Mouse (Mus musculus) hindbrain, embryonic 15.5 days (tissue): Measurements from ENCODE around the gene Gramd4. TPM values are rescaled to one million over a fixed set of nuclear protein-coding genes. Genes with fewer than 3 reads are reported as not detected.

ENCODE experiments used
- ATAC-seq: fragments of 200-750 bp; cut with Nextera tagmentation; 2 replicates; pipeline ENCODE4 v1.8.0; 2017; ENCODE audit warnings: low read depth, moderate number of reproducible peaks, moderate TSS enrichment; ENCODE audit not compliant: low FRiP score
- H3K27ac ChIP-seq: fragments of 300-500 bp; sonication (generic); replicated peaks from 2 replicates; pipeline ENCODE4 v1.5.1; 2015; ENCODE audit warnings: mild to moderate bottlenecking, inconsistent platforms
- H3K27me3 ChIP-seq: fragments of 300-500 bp; sonication (generic); 2 replicates; pipeline ENCODE4 v1.6.1; 2015; ENCODE audit warnings: control low read depth, inconsistent platforms
- H3K36me3 ChIP-seq: fragments of 300-500 bp; sonication (generic); 2 replicates; pipeline ENCODE4 v1.6.1; 2015; ENCODE audit warnings: control low read depth, inconsistent platforms
- H3K4me1 ChIP-seq: fragments of 300-500 bp; sonication (generic); replicated peaks from 2 replicates; pipeline ENCODE4 v1.6.1; 2015; ENCODE audit warnings: control low read depth, inconsistent platforms
- H3K4me2 ChIP-seq: fragments of 300-500 bp; sonication (generic); 2 replicates; pipeline ENCODE4 v1.6.1; 2015; ENCODE audit warnings: moderate library complexity, mild to moderate bottlenecking, inconsistent platforms
- H3K4me3 ChIP-seq: fragments of 300-500 bp; sonication (generic); 2 replicates; pipeline ENCODE4 v1.5.1; 2015; ENCODE audit warnings: mild to moderate bottlenecking, inconsistent platforms
- H3K9ac ChIP-seq: fragments of 300-500 bp; sonication (generic); 2 replicates; pipeline ENCODE4 v1.6.1; 2015; ENCODE audit warnings: inconsistent platforms
- H3K9me3 ChIP-seq: fragments of 300-500 bp; sonication (generic); 2 replicates; pipeline ENCODE4 v1.6.1; 2016; ENCODE audit warnings: control low read depth, inconsistent platforms
- WGBS: fragments of 180-500 bp; shearing (Covaris S2); methylation state at CpG from one replicate; pipeline ENCODE4 v1.1.7; 2015; 5-methylcytosine and 5-hydroxymethylcytosine counted together
- polyA plus RNA-seq: library from polyadenylated mRNA; unstranded; fragments of >200 nt; fragmentation: Nextera tagmentation; extraction: Ambion mirVana; gene quantifications from 2 replicates; pipeline ENCODE4 v1.2.1, GENCODE M21; 2015

Gramd4 gene
- polyA plus RNA-seq, 1 experiment from 2014 or later = 33.4 TPM

GRCm38 (mm10) chr15:86076378-86076777 lies 18.9 kb downstream of the Gramd4 start:
- no peaks in the 10 kb centered on the region for H3K27me3 ChIP-seq
- 89% methylated on average over 8 of the region's 8 CpGs for WGBS
- H3K27ac ChIP-seq = no peak overlapping the region

GRCm38 (mm10) chr15:86077934-86078333 lies 20.4 kb downstream of the Gramd4 start:
- H3K4me3 ChIP-seq = no peak overlapping the region
- no peaks in the 10 kb centered on the region for H3K27me3 ChIP-seq
- no peak overlapping the region for H3K9ac ChIP-seq
- H3K9me3 ChIP-seq = no peaks in the 10 kb centered on the region
- H3K4me1 ChIP-seq = peaks cover 34% of the 10 kb centered on the region
- no peak overlapping the region for H3K27ac ChIP-seq
- no peaks in the 10 kb centered on the region for H3K36me3 ChIP-seq
- 72% methylated on average over 5 of the region's 5 CpGs for WGBS
- H3K4me2 ChIP-seq = no peak overlapping the region
- no peak for ATAC-seq

More at GRCm38 (mm10) chr15:86076378-86076777, 18.9 kb downstream of the Gramd4 start:
- peaks cover 23% of the 10 kb centered on the region for H3K4me1 ChIP-seq
- H3K4me2 ChIP-seq = no peak overlapping the region
- H3K9me3 ChIP-seq = no peaks in the 10 kb centered on the region
- no peak overlapping the region for H3K9ac ChIP-seq
- ATAC-seq = no peak
- H3K36me3 ChIP-seq = no peaks in the 10 kb centered on the region
- no peak overlapping the region for H3K4me3 ChIP-seq

GRCm38 (mm10) chr15:86078481-86079216 lies 21.2 kb downstream of the Gramd4 start:
- H3K4me2 ChIP-seq = no peak overlapping the region
- H3K4me3 ChIP-seq = no peak overlapping the region
- H3K27ac ChIP-seq = no peak overlapping the region
- peaks cover 41% of the 10 kb centered on the region for H3K4me1 ChIP-seq
- 71% methylated on average over 18 of the region's 18 CpGs for WGBS
- H3K27me3 ChIP-seq = no peaks in the 10 kb centered on the region
- ATAC-seq = no peak
- H3K36me3 ChIP-seq = no peaks in the 10 kb centered on the region
- H3K9ac ChIP-seq = no peak overlapping the region
- H3K9me3 ChIP-seq = no peaks in the 10 kb centered on the region

GRCm38 (mm10) chr15:86079467-86079866 lies 22.0 kb downstream of the Gramd4 start:
- Histone ChIP-seq H3K27ac (no peak overlapping the region), H3K4me3 (no peak overlapping the region), H3K36me3 (no peaks in the 10 kb centered on the region), H3K4me2 (no peak overlapping the region), H3K9me3 (no peaks in the 10 kb centered on the region), H3K27me3 (no peaks in the 10 kb centered on the region), H3K4me1 (peaks cover 48% of the 10 kb centered on the region), H3K9ac (no peak overlapping the region)
- no peak for ATAC-seq
- 74% methylated on average over 5 of the region's 5 CpGs for WGBS

GRCm38 (mm10) chr15:86079876-86080275 lies 22.4 kb downstream of the Gramd4 start:
- H3K27me3 ChIP-seq = no peaks in the 10 kb centered on the region
- H3K4me3 ChIP-seq = no peak overlapping the region
- H3K4me1 ChIP-seq = peaks cover 52% of the 10 kb centered on the region
- no peaks in the 10 kb centered on the region for H3K36me3 ChIP-seq
- H3K9ac ChIP-seq = no peak overlapping the region
- no peak for ATAC-seq
- 68% methylated on average over 4 of the region's 4 CpGs for WGBS
- H3K27ac ChIP-seq = no peak overlapping the region
- H3K9me3 ChIP-seq = no peaks in the 10 kb centered on the region
- no peak overlapping the region for H3K4me2 ChIP-seq

GRCm38 (mm10) chr15:86080408-86080807 lies 22.9 kb downstream of the Gramd4 start:
- no peak for ATAC-seq
- no peak overlapping the region for H3K9ac ChIP-seq
- no peaks in the 10 kb centered on the region for H3K9me3 ChIP-seq
- no peaks in the 10 kb centered on the region for H3K36me3 ChIP-seq
- H3K27me3 ChIP-seq = no peaks in the 10 kb centered on the region
- no peak overlapping the region for H3K4me2 ChIP-seq
- WGBS = 87% methylated on average over 1 of the region's 1 CpGs
- H3K27ac ChIP-seq = no peak overlapping the region
- no peak overlapping the region for H3K4me3 ChIP-seq
- H3K4me1 ChIP-seq = peaks cover 57% of the 10 kb centered on the region

- Histone ChIP-seq H3K27ac (no peak overlapping the region), H3K36me3 (no peaks in the 10 kb centered on the region), H3K27me3 (no peaks in the 10 kb centered on the region), H3K9me3 (no peaks in the 10 kb centered on the region), H3K4me1 (peaks cover 70% of the 10 kb centered on the region), H3K4me3 (no peak overlapping the region), H3K9ac (no peak overlapping the region), H3K4me2 (no peak overlapping the region)
- ATAC-seq = no peak
- WGBS = 46% methylated on average over 12 of the region's 12 CpGs
These were observed 24.2 kb downstream of the Gramd4 start for GRCm38 (mm10) chr15:86081654-86082053.

GRCm38 (mm10) chr15:86082551-86082961 lies 25.1 kb downstream of the Gramd4 start:
- H3K27ac ChIP-seq = no peak overlapping the region
- ATAC-seq = no peak
- peaks cover 76% of the 10 kb centered on the region for H3K4me1 ChIP-seq
- WGBS = 65% methylated on average over 11 of the region's 11 CpGs
- no peak overlapping the region for H3K4me3 ChIP-seq
- no peaks in the 10 kb centered on the region for H3K27me3 ChIP-seq
- H3K9ac ChIP-seq = no peak overlapping the region
- H3K9me3 ChIP-seq = no peaks in the 10 kb centered on the region
- H3K4me2 ChIP-seq = no peak overlapping the region
- no peaks in the 10 kb centered on the region for H3K36me3 ChIP-seq

GRCm38 (mm10) chr15:86083261-86083741 lies 25.8 kb downstream of the Gramd4 start:
- H3K36me3 ChIP-seq = no peaks in the 10 kb centered on the region
- no peaks in the 10 kb centered on the region for H3K27me3 ChIP-seq
- no peak for ATAC-seq
- 45% methylated on average over 6 of the region's 6 CpGs for WGBS
- H3K27ac ChIP-seq = peak overlapping the region; percentile 45
- H3K4me3 ChIP-seq = no peak overlapping the region
- H3K4me2 ChIP-seq = no peak overlapping the region
- no peak overlapping the region for H3K9ac ChIP-seq
- H3K4me1 ChIP-seq = peaks cover 76% of the 10 kb centered on the region
- no peaks in the 10 kb centered on the region for H3K9me3 ChIP-seq

- WGBS = 26% methylated on average over 17 of the region's 17 CpGs
- Histone ChIP-seq H3K4me2 (0 out of 2 replicates have a peak overlapping the region, but pooled peaks have one; percentile 10), H3K9ac (no peak overlapping the region), H3K27ac (peak overlapping the region; percentile 86), H3K36me3 (no peaks in the 10 kb centered on the region), H3K9me3 (no peaks in the 10 kb centered on the region), H3K4me1 (peaks cover 93% of the 10 kb centered on the region), H3K4me3 (no peak overlapping the region), H3K27me3 (no peaks in the 10 kb centered on the region)
- peak; percentile 12; the same call in 1 of the 2 replicates for ATAC-seq
These were observed 28.1 kb downstream of the Gramd4 start for GRCm38 (mm10) chr15:86085301-86086225.

GRCm38 (mm10) chr15:86086291-86086706 lies 28.8 kb downstream of the Gramd4 start:
- peak; percentile 71 for ATAC-seq
- H3K4me2 ChIP-seq = 0 out of 2 replicates have a peak overlapping the region, but pooled peaks have one; percentile 10
- H3K9ac ChIP-seq = no peak overlapping the region
- no peaks in the 10 kb centered on the region for H3K36me3 ChIP-seq
- no peak overlapping the region for H3K4me3 ChIP-seq
- no peaks in the 10 kb centered on the region for H3K27me3 ChIP-seq
- H3K4me1 ChIP-seq = peaks cover 92% of the 10 kb centered on the region
- no peaks in the 10 kb centered on the region for H3K9me3 ChIP-seq
- H3K27ac ChIP-seq = peak overlapping the region; percentile 86
- WGBS = 34% methylated on average over 8 of the region's 8 CpGs
